Mouse (Mus musculus): ENCODE data around the gene Smim22. TPM values are rescaled to one million over a fixed set of nuclear protein-coding genes. Genes with fewer than 3 reads are reported as not detected.

Smim22 gene
- polyA plus RNA-seq, 1 experiment from 2014 or later = 57.4 TPM

DNA sequence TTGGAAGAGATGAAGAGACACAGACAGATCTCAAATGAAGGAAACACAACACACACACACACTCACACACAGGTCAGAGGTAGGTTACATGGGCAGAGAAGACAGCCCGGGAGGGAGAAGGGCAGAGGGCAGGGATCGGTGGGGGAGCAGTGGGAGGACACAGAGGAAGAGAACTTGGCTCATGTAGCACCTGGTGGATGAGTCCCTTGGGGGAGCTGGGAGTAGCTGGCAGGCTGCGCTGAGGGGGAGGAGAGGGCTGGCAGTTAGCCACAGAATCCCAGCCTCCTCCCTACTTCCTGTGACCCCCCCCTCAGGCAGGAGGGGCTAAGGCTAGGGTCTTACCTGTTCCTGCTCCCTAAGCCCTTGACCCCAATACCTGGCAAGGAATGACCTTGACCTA, 9.5 kb upstream of the Smim22 start, which contains the start of gene Sept12:
Gene Sept12 (minus strand): TSS at position 300 of the 400 bp plus-strand sequence.
- Histone ChIP-seq H3K9me3 (ENCODE audit: control insufficient read depth, low read length) (no peaks in the 10 kb centered on the region), H3K27ac (ENCODE audit: low read depth) (no peak within 1 kb of the TSS), H3K9ac (ENCODE audit: low read length) (no peak within 1 kb of the TSS), H3K27me3 (replicated peaks; ENCODE audit: control insufficient read depth, insufficient read depth, low read length) (no peaks in the 10 kb centered on the region), H3K36me3 (ENCODE audit: control insufficient read depth, insufficient read depth, low read length) (no peaks in the 10 kb centered on the region), H3K4me2 (ENCODE audit: low read length) (no peak within 1 kb of the TSS), H3K4me1 (replicated peaks; ENCODE audit: control insufficient read depth, insufficient read depth, low read length) (peaks cover 3% of the 10 kb centered on the region; the same call in 1 of the 2 replicates), H3K4me3 (ENCODE audit: low read depth, low read length) (no peak within 1 kb of the TSS)
- WGBS = 33% methylated on average over 3 of the region's 3 CpGs
- ATAC-seq (replicated peaks; ENCODE audit: low FRiP score, low TSS enrichment, low read depth) (no peak), DNase-seq (ENCODE audit: low spot score) (no peak)

- no peak overlapping the region for H3K9ac ChIP-seq (ENCODE audit: low read length)
- ATAC-seq (replicated peaks; ENCODE audit: low FRiP score, low TSS enrichment, low read depth) = no peak
- 25% methylated on average over 1 of the region's 1 CpGs for WGBS
- H3K9me3 ChIP-seq (ENCODE audit: control insufficient read depth, low read length) = no peaks in the 10 kb centered on the region
- peaks cover 3% of the 10 kb centered on the region; the same call in 1 of the 2 replicates for H3K4me1 ChIP-seq (replicated peaks; ENCODE audit: control insufficient read depth, insufficient read depth, low read length)
- no peak overlapping the region for H3K4me3 ChIP-seq (ENCODE audit: low read depth, low read length)
- no peak overlapping the region for H3K4me2 ChIP-seq (ENCODE audit: low read length)
- DNase-seq (ENCODE audit: low spot score) = no peak
- H3K36me3 ChIP-seq (ENCODE audit: control insufficient read depth, insufficient read depth, low read length) = no peaks in the 10 kb centered on the region
- no peaks in the 10 kb centered on the region for H3K27me3 ChIP-seq (replicated peaks; ENCODE audit: control insufficient read depth, insufficient read depth, low read length)
- H3K27ac ChIP-seq (ENCODE audit: low read depth) = no peak overlapping the region
Observed at GRCm38 (mm10) chr16:4998984-4999383, 8.1 kb upstream of the Smim22 start.

GRCm38 (mm10) chr16:5000611-5001010, 6.5 kb upstream of the Smim22 start:
- Histone ChIP-seq H3K27ac (ENCODE audit: low read depth) (no peak overlapping the region), H3K4me1 (replicated peaks; ENCODE audit: control insufficient read depth, insufficient read depth, low read length) (peaks cover 3% of the 10 kb centered on the region; the same call in 1 of the 2 replicates), H3K9ac (ENCODE audit: low read length) (no peak overlapping the region), H3K9me3 (ENCODE audit: control insufficient read depth, low read length) (no peaks in the 10 kb centered on the region), H3K4me3 (ENCODE audit: low read depth, low read length) (no peak overlapping the region), H3K4me2 (ENCODE audit: low read length) (no peak overlapping the region), H3K27me3 (replicated peaks; ENCODE audit: control insufficient read depth, insufficient read depth, low read length) (no peaks in the 10 kb centered on the region), H3K36me3 (ENCODE audit: control insufficient read depth, insufficient read depth, low read length) (no peaks in the 10 kb centered on the region)
- ATAC-seq (replicated peaks; ENCODE audit: low FRiP score, low TSS enrichment, low read depth) (no peak), DNase-seq (ENCODE audit: low spot score) (no peak)
- 60% methylated on average over 3 of the region's 3 CpGs for WGBS

DNA sequence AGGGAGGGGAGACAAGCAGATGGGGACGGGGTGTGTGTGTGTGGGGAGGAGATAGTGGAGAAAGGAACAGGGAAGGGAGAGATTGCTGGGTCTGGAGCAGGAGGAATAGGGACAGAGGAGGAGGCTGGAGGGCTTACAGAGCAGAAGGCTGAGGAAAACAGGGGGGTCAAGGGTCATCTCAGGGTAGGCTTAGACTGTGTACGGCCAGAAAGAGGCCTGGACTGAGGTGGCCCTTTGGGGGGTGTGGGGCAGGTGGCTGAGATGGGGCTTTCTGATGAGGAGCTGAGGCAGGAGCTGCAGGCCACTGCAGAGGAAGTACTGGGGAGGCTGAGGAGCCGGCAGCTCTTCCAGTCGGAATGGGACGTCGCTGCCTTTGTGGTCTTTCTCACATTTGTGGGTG, 404 bp downstream of the Smim22 start:
- ATAC-seq (replicated peaks; ENCODE audit: low FRiP score, low TSS enrichment, low read depth) (peak; percentile 51), DNase-seq (ENCODE audit: low spot score) (no peak)
- H3K27me3 ChIP-seq (replicated peaks; ENCODE audit: control insufficient read depth, insufficient read depth, low read length) = no peaks in the 10 kb centered on the region
- peak overlapping the region; percentile 25 for H3K4me3 ChIP-seq (ENCODE audit: low read depth, low read length)
- H3K4me1 ChIP-seq (replicated peaks; ENCODE audit: control insufficient read depth, insufficient read depth, low read length) = peaks cover 6% of the 10 kb centered on the region
- H3K4me2 ChIP-seq (ENCODE audit: low read length) = peak overlapping the region; percentile 33
- no peaks in the 10 kb centered on the region for H3K9me3 ChIP-seq (ENCODE audit: control insufficient read depth, low read length)
- peaks cover 11% of the 10 kb centered on the region; the same call in 1 of the 2 replicates for H3K36me3 ChIP-seq (ENCODE audit: control insufficient read depth, insufficient read depth, low read length)
- H3K27ac ChIP-seq (ENCODE audit: low read depth) = peak overlapping the region; percentile 43; the same call in 1 of the 2 replicates
- no peak overlapping the region for H3K9ac ChIP-seq (ENCODE audit: low read length)
- WGBS = 28% methylated on average over 6 of the region's 6 CpGs

GRCm38 (mm10) chr16:5008076-5008475, 988 bp downstream of the Smim22 start:
- no peaks in the 10 kb centered on the region for H3K27me3 ChIP-seq (replicated peaks; ENCODE audit: control insufficient read depth, insufficient read depth, low read length)
- H3K9ac ChIP-seq (ENCODE audit: low read length) = no peak overlapping the region
- DNase-seq (ENCODE audit: low spot score) = no peak
- H3K36me3 ChIP-seq (ENCODE audit: control insufficient read depth, insufficient read depth, low read length) = peaks cover 11% of the 10 kb centered on the region; the same call in 1 of the 2 replicates
- H3K4me2 ChIP-seq (ENCODE audit: low read length) = peak overlapping the region; percentile 33
- 70% methylated on average over 12 of the region's 12 CpGs for WGBS
- no peaks in the 10 kb centered on the region for H3K9me3 ChIP-seq (ENCODE audit: control insufficient read depth, low read length)
- ATAC-seq (replicated peaks; ENCODE audit: low FRiP score, low TSS enrichment, low read depth) = no peak
- H3K4me3 ChIP-seq (ENCODE audit: low read depth, low read length) = 0 out of 2 replicates have a peak overlapping the region, but pooled peaks have one; percentile 25
- H3K27ac ChIP-seq (ENCODE audit: low read depth) = no peak overlapping the region
- peaks cover 10% of the 10 kb centered on the region for H3K4me1 ChIP-seq (replicated peaks; ENCODE audit: control insufficient read depth, insufficient read depth, low read length)

- Histone ChIP-seq H3K4me2 (ENCODE audit: low read length) (no peak overlapping the region), H3K27me3 (replicated peaks; ENCODE audit: control insufficient read depth, insufficient read depth, low read length) (no peaks in the 10 kb centered on the region), H3K27ac (ENCODE audit: low read depth) (no peak overlapping the region), H3K4me3 (ENCODE audit: low read depth, low read length) (no peak overlapping the region), H3K9ac (ENCODE audit: low read length) (no peak overlapping the region), H3K36me3 (ENCODE audit: control insufficient read depth, insufficient read depth, low read length) (peaks cover 23% of the 10 kb centered on the region), H3K4me1 (replicated peaks; ENCODE audit: control insufficient read depth, insufficient read depth, low read length) (peaks cover 10% of the 10 kb centered on the region), H3K9me3 (ENCODE audit: control insufficient read depth, low read length) (no peaks in the 10 kb centered on the region)
- 90% methylated on average over 10 of the region's 10 CpGs for WGBS
- DNase-seq (ENCODE audit: low spot score) (no peak), ATAC-seq (replicated peaks; ENCODE audit: low FRiP score, low TSS enrichment, low read depth) (no peak)
Observed at GRCm38 (mm10) chr16:5010371-5010935, 3.4 kb downstream of the Smim22 start.

DNA sequence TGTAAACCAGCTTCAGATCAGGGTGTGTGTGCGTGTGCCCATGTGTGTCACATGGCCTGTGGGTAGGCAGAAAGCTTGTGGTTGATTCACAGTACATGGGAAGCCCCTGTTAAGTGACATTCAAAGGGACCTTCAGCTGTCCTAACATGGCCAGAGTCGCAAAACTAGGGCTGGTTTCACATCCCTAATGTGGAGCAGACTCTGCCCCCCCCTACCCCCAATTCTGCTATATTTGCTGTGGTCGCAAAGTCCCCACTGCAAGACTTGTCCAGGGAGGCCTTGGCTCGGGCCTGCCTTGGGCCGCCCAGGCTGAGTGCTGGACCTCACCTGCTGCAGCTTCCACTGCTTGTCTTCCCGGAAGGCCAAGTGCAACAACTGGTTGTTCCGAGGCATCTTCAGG, 4.2 kb downstream of the Smim22 start:
- H3K4me1 ChIP-seq (replicated peaks; ENCODE audit: control insufficient read depth, insufficient read depth, low read length) = peaks cover 10% of the 10 kb centered on the region
- 90% methylated on average over 7 of the region's 7 CpGs for WGBS
- no peaks in the 10 kb centered on the region for H3K27me3 ChIP-seq (replicated peaks; ENCODE audit: control insufficient read depth, insufficient read depth, low read length)
- no peak overlapping the region for H3K4me2 ChIP-seq (ENCODE audit: low read length)
- no peak overlapping the region for H3K27ac ChIP-seq (ENCODE audit: low read depth)
- peaks cover 32% of the 10 kb centered on the region for H3K36me3 ChIP-seq (ENCODE audit: control insufficient read depth, insufficient read depth, low read length)
- no peak overlapping the region for H3K4me3 ChIP-seq (ENCODE audit: low read depth, low read length)
- no peak overlapping the region for H3K9ac ChIP-seq (ENCODE audit: low read length)
- no peak for DNase-seq (ENCODE audit: low spot score)
- H3K9me3 ChIP-seq (ENCODE audit: control insufficient read depth, low read length) = no peaks in the 10 kb centered on the region
- ATAC-seq (replicated peaks; ENCODE audit: low FRiP score, low TSS enrichment, low read depth) = no peak

DNA sequence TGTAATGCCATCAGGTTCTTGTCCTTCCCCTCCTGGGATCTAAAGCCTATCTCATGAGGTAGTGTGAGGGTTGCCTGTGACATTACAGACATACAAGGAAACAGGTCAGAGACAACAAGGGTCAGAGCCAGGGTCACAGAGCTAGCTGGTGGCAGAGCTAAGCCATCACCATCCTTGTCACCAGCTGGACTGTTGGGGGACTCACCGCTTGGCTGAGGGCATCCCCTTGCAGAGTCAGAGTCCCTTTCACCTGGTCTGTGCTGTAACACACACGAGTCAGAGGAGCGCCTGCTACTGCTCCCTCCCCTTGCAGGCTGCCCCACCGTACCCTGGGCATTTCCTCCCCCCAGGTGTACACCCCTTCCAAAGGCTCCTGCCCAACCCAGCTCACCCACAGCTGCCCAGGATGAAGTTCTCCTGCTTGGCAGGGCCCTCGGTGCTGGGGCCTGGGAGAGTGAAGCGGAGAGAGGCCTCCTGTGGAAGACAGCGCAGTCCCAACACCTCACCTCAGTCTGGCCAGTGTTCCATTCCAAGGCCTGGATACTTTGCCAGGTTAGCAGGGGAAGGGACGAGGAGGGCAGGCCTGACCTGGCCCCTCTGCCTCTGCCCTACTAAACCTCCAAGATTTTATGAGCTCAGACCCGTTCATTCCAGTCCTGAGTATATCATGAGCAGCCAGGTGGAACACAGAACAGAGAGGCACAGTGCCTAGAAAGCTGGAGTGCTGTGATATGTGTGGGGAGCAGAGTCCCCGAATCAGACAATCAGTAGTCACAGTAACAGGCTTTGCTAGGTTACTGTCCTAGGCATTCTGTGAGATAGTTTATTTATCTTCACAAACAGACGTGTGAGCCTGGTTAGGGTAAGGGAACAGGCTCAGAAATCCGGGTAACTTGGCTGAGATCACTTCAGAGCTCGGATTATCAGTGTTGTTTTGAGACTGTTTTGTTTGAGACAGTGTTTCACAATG, 5.2 kb downstream of the Smim22 start:
- peaks cover 10% of the 10 kb centered on the region for H3K4me1 ChIP-seq (replicated peaks; ENCODE audit: control insufficient read depth, insufficient read depth, low read length)
- 44% methylated on average over 13 of the region's 13 CpGs for WGBS
- ATAC-seq (replicated peaks; ENCODE audit: low FRiP score, low TSS enrichment, low read depth) (no peak), DNase-seq (ENCODE audit: low spot score) (no peak)
- H3K9me3 ChIP-seq (ENCODE audit: control insufficient read depth, low read length) = no peaks in the 10 kb centered on the region
- H3K27ac ChIP-seq (ENCODE audit: low read depth) = 0 out of 2 replicates have a peak overlapping the region, but pooled peaks have one; percentile 51
- H3K36me3 ChIP-seq (ENCODE audit: control insufficient read depth, insufficient read depth, low read length) = peaks cover 42% of the 10 kb centered on the region
- peak overlapping the region; percentile 67 for H3K9ac ChIP-seq (ENCODE audit: low read length)
- peak overlapping the region; percentile 67 for H3K4me2 ChIP-seq (ENCODE audit: low read length)
- peak overlapping the region; percentile 73 for H3K4me3 ChIP-seq (ENCODE audit: low read depth, low read length)
- H3K27me3 ChIP-seq (replicated peaks; ENCODE audit: control insufficient read depth, insufficient read depth, low read length) = no peaks in the 10 kb centered on the region

Data from intestine, embryonic 14.5 days (tissue).